Mouse (Mus musculus) urinary bladder, postnatal 14 days (tissue): ENCODE data around the gene Eogt.

ENCODE experiments used
- DNase-seq: peaks from one replicate; pipeline ENCODE4 v3.0.0; 2021; ENCODE audit warnings: low spot score

The Eogt gene

DNA sequence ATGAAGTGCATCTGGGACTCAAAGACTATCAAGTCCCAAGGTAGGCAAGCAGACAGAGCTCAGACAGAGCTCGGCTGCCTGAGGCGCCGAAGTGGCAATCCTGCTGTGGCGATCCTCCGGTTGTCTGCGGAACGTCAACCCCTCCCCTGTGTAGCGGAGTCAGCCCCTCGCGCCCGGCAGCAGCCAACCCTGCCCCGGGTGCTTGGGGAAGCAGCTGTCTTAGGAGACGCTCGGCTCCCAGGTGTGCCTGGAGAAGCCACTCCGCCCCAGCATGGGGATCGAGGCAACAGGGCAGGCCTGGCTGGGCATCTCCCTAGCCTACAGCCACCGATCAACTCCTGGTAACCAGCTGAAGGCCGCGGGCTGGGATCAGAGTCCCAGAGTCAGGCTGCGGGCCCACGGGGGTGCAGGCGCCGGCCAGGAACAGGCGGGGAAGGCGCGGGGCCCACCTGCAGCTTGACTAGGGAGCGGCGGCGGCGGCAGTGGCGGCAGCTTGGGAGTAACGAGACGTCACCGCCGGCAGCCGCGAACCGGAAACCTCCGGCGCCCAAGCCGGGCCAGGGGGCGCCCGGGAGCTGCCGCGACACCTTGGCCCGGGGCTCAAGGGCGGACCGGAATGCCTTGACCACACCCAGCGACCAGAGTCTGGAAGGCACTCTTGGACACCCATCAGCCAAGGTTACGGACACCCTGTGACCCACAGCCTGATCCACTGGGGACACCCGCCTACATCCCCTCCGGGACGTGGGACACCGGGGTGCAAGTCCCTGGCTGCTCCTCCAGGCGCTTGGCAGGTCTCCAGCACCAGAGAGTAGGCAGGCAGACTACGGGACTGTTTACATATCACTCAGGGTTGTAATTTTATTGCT is at the start of gene Eogt:
TSS of gene Eogt (minus strand) at position 800 of the 869 bp plus-strand sequence.
- DNase-seq, result peak; percentile 80

DNA sequence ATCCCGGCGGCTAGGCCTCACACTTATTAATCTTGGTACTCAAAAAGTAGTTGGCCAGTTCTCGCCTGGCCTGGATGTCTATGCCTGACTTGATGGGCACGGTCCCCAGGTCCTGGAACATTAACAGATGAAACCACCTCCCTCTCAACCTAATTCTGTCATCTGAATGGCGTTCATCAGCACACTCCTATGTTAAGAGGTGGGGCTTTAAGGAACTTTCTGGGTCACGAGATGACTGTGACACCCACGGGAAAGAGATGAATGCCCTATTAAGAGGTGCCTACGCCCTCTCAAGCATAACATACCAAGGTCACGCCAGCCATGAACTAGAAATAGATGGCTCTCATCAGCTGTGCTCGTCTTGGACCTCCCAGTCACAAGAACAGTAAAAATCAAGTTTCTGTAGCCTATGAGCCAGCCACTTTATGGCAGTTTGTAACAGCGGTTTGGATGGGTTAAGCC is 30.4 kb upstream of the Eogt start:
- DNase-seq, result no peak

DNA sequence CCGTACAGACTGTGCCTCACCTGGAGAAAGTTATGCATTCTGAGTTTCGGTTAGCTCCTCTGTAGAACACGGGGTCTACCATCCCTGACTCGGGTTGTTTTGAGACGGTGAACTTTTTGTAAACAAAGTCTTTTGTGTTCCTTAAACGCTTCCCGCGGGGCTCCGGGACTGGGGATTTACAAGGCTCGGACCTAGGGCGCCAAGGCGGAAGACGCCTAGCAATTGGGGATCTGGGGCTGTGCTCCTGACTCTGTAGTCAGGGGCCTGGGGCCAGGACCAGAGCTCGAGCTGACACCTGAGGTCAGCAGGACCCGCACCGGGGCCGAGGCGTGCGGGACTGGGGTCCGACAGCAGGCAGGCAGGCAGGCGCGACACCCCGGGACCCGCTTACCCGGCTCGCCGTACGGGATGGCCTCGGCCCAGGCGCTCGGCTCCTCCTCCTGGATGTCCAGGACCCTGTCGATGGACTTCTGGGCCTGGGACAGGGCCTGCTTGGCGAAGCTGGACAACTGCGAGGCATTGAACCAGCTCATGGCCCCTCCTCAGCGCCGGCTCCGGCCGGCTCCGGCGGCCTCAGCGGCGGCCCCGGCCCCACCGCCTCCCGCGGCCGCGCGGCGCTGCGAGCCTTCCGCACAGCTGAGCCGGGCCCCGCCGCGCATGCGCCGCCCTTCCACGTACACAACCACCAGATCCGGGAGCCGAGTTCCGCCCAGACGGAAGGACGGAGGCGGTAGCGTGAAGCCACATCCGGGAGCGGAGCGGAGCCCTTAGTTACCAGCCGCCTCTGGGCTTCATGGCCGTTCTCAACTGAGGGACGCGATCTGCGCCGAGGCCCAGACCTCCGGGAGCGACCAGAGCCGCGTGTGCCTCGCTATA is 29.7 kb upstream of the Eogt start, which contains the start of gene Tmf1:
TSS of gene Tmf1 (minus strand) at position 632 of the 876 bp plus-strand sequence.
- DNase-seq, result peak; percentile 96

DNA sequence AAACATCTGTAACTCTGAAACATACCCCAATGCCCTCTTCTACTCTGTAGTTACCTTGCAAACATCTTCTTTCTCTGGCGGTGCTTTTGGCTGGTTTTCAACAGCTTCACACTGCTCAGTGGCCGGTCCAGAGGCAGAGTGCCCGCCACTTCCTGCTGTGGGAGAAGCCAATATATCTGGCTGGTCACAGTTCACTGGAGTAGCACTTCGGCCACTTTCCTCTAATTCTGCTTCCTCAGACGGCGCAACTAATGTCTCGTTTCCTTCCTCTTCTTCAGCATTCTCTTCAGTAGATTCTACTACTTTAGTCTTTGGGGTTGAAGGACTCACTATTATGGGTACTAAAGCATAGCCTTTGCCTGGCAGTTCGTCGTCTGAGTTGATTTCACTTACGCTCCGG is 26.7 kb upstream of the Eogt start:
- no peak for DNase-seq

DNA sequence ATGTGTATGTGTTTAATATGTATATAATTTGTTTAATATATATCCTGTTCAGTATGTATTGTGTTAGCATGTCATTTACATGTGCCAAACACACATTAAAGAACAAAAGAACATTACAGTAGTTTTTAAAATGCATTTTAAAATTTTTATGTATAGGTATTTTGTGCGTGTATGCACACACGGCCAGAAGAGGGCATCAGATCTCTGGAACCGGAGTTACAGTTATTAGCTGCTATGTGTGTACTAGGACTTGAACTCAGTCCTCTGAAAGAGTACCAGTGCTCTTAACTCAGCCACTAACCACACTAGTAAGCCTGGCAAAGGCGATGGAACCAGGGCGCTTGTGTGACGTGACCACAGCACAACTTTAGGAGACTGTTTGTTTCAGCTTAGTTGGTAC is 1.2 kb upstream of the Eogt start:
- no peak for DNase-seq

DNA sequence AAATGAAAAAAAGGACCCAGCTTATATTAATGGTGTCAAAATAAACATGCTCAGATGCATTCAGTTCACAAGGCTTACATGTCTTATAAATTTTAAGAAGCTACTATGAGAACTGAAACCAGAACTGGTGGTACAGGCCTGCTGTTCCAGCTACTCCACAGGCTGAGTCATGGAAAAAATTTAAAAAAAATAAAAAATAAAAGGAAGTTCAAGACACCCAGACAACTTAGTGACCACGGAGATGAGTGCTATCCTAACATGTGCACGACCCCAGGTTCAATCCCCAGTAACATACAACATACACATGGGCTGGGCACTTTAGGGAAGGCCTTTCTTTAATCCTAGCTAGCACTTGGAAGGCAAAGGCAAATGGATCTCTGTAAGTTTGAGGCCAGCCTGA is 739 bp upstream of the Eogt start:
- DNase-seq, result no peak

DNA sequence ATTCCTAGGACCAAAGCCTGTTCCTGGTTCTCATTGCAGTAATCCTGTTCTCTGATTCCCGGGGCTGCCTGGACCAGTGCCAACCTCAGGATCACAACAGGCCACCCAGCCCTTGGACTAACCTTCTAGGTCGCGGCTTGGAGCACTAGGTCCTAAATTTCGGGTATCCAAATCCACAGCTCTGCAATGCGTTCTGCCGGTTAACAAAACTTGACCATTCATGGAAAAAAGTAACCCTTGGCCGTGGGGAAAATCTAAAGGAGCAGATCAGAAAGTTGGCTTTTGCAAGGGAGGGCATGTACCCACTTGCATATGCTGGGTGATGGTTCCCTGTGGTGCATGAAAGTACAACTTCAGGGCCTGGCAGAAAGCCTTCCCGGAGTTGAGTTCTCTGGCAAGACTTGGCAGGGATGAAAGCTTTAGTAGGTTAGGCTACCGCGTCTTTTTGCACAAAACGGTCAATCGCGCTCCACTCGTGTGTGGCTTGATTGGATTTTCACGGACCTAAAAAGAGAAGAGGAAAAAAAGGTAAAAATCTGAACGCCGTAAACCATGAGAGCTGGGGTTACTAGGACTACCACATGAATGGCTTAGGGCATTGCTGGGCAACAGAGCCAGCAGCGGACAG is 1.1 kb downstream of the Eogt start:
- peak; percentile 44 for DNase-seq

DNA sequence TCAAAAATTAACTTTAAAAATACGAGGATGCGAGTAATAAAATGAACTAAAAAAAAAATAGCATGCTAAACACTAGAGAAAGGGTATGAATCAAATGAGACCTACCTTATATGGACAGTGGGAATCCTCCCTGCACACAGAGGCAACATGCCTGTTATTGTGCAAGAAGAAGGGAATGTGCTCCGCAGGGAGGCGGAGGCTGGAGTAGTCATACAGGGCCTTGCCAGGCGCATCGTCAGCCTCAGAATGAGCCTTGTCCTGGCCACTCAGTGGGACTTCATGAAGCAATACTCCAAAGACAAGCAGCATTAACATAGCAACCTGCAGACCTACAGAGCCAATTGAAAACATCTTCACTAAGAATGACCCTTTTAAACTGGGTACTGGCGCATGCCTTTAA is 3.8 kb downstream of the Eogt start:
- peak; percentile 79 for DNase-seq

DNA sequence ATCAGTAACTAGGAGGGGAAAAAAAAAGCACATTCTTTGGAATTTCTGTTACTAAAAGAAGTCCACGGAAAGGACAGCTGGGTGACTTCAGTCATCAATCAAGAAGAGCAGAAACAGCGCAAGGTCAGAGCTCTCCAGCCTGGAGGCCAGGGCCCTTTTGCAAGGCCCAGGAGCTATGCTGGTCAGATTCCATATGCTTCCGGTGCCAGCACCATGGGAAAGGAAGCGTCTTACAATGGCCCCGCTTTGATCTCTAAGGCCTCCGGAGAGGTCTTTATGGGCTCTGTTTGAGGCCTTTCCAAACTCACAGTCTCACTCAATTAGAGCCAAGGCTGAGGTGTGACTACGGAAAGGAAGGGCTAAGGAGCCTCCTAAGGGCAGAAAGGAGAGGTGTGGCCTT is 4.6 kb downstream of the Eogt start:
- DNase-seq, result no peak

DNA sequence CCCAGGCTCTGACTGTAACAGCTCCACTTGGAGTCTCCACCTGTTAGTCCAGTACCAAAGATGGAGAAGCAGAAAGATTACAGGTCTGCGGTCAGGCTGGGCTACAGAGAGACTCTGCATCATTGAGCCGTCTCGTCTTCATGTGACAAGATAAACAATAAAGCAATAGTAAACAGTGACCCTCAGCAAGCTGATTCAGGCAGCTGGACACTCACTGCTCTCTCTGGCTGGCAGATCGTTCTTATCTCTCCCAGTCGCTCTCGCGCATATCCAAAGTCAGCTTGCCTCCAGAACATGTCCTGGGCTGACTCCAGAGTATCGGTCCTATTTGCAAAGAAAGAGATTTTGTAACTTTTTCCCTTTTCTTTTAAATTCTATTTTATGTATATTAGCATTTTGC is 6.4 kb downstream of the Eogt start:
- no peak for DNase-seq

DNA sequence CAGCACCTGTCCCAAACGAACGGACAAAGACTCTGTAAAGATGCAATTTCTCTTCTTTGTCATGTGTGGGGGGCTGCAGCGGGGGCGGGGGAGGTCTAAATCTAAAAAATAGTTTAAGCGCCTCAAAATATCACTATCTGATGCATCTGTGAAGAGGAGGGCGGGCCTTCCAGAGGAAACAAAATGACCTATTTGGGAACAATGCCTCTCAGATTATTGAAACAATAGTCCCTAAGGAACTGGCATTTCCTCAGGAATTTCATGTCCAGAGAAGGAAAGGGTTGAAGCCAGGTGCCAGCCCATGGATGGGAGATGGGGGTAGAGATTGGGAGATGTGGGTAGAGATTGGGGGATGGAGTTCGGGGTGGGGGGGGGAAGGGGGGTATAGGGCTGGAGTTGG is 7.2 kb downstream of the Eogt start:
- DNase-seq, result no peak

DNA sequence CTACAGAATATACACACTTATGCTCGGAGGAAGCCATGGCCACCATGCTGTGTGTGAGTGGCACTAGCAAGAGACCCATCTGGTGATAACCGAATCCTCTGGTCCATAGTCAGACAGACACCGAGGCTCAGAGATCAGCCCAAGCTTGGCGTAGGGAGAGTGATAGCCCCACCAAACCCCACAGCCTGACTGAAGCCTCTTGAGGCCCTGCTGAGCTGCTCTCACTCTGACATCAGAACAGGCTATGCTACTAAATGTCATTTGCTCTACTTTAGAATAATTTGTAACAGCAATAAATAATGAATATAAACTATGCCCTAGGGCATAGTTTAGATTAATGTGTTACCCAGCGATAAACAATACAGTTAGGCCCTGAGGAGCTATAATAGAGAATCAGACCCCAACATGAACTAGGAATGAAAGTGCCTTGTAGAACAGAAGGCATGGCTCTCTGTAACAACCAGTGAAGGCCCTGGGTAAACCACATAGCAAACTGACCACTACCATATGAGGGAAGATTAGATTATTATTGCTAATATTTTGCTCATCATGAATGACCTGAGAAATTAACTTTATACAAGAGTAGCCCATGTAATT is 16.2 kb downstream of the Eogt start:
- DNase-seq, result no peak

DNA sequence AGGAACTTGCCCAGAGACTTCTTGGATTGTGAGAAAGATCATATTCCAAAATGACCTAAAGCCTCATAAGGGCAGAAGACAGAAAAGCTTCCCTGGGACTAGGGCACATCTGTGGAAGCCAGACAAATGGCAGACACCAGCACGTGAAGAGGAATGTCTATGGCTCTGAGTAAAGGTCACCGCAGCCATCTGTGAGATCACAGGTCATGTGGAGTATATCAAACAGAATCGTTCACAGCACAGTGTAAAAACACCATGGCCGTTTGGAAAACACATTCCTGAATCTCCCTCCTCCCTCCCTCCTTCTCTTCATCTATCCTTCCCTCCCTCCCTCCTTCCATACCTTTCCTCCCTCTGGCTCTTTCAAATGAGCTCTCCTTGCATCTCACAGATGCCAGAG is 17.2 kb downstream of the Eogt start:
- DNase-seq, result no peak

DNA sequence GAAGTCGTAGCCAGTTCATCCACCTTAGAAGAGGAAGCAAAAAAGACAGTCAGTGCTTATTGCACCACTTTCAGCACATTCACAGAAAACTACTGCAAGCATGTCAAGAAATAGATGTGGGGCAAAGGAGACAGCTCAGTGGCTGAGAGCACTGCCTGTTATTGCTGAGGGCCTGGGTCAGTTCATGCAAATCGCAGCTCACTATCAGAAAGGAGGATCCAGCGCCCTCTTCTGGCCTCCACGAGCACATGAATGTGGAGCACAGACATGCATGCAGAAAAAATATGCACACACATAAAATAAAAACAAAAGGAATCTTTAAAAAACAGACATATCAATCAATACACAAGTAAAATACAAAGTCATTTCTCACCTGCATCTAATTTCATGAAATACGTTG is 18.0 kb downstream of the Eogt start:
- no peak for DNase-seq

DNA sequence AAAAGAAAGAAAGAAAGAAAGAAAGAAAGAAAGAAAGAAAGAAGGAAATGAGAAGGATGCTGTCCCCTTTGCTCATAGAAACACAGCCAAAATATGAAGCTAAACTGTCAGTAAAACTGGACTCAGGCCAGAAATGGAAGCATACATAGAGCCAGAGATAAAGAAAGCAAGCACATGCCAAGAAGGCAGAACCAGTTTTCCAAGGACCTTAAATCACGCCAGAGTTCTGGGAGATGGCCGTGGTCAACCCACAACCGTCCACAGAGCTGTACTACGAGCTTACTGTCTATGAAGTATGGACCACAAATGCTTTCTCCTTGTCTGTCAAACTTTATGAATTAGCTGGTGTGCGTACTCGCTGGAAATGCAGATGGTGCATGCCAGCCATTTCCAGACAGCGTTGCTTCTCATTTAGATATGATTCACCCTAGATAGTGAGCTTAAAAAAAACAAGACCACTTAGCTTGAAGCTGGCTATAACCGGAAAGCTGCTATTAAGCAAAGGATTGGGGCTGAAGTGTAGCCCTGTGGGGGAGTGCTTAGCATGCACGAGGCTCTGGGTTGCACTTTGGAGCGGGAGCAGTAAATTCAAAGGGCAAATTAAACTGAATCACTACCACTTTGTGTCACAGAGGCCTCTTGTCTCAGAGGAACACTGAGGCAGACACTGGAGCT is 24.5 kb downstream of the Eogt start:
- peak; percentile 50 for DNase-seq

DNA sequence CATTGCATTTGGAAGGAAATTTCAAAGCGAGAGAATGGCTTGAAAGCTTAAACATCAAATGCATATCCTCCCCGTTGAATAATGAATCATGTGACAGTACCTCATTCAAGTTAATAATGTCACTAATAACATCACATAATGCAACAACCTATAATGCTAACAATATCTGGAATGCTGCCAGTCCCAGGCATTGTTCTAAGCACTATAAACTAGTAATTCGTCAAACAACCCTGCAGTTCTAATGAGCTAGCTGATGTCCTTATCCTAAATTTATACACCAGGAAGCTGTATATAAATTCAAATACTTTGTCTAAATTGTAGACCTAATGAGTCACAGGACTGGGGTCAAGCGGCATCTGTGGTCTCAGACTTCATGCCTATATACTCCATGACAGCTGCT is 28.1 kb downstream of the Eogt start:
- no peak for DNase-seq

DNA sequence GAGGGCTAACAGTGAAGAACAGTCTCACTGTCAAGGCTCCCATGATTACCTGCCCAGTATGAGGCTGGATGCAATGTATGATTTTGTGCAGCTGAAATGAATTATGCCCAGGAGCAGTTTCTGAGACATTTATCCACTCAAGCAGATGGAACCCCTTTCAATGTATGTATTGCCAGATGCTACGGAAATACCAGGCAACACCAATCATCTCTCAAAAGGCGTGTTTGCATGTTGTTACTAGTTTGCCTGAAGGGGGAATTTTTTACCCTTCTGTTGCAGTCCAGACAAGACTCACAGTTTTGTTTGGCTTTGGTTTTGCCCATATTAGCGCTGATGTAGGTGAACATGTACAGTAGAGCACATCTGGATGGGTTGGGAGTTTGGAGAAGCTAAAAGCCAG is 30.7 kb downstream of the Eogt start:
- DNase-seq, result no peak

DNA sequence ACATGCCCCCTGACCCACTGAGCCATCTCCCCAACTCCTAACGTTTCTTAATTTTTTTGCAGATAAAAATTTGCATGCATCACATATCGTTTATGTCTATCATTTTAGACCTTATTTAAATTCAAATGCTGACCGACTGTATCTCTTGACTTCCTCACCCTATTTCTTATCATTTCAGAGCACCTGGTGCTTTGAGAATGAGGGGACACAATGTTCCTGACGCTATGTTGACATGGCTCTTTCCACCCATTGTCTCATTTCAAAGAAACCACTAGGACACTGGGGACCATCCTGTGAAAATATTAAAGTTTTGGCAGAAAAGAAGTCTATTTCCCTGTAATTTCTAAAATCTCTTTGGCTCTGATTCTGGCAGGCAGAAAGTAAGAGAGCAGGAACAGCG is 32.1 kb downstream of the Eogt start:
- DNase-seq, result no peak

DNA sequence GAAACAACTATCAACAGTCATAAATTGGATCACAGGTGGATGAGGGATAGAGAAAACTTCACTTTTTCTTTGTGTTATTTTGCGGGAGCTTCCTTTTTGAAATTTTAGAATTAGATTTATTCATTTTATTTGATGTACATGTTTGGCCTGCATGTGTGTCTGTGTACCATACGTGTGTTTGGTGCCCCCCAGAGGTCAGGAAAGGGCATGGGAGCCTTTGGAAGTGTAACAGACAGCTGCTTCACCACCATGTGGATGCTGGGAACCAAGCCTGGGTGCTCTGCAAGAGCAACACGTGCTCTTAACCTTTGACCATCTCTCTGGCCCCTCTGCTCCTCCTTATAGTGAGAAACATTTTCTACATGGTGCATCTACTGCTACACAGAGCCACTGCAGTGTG is 34.2 kb downstream of the Eogt start:
- no peak for DNase-seq

DNA sequence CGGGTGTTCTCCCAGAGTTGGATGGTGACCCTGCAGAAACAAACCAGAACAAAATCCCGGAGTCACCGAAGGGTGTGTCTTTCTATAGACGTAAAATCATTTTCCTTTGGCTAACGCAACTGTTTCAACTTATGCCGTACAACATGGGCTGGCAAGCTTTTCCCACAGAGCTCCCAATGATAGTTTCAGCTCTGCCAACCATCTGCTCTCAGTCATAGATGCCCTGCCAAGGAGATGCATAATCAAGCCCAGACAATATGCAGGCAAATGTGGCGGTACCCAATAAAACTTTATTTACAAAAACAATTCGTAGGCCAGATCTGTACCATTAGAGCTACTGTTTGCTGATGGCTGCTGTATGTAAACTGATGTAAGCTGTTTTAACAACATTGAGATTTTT is 36.8 kb downstream of the Eogt start:
- DNase-seq, result no peak

DNA sequence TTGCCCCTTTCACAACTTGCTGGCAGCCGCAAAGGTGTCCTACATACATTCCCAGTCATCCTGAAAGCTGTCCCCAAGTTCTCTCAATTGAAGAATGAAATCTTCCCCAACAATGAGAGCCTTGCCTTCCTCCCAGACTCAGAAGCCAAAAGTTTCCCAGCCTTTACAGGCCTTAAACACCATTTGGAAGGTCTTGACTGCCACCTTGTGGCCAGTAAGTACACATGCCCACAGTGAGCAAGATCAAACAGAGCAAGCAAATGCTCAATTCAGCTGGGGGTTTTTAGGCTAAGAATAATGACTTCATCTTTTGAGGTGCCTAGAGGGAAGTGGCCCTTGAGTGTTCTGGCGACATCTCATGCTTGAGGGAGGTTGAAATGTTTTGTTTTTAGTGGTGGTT is 42.2 kb downstream of the Eogt start:
- peak; percentile 34 for DNase-seq

DNA sequence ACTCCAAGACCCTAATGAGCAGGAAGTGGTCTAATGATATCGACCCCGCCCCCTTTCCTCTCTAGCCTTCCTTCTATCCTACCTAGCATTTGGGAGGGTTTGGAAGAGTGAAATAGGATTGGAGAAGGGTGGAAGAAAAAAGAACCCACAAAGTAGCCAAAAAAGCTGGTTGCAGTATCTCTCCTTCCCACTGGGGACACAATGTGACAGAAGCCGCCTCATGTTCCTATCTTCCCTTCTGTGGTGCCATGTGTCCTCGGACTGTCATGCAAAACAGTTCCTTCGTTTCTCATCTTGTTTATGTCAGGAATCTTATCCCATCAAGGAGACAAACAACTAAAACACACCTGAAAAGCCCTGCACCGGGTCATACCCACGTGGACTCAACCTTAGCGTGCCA is 42.9 kb downstream of the Eogt start:
- no peak for DNase-seq
